Mouse (Mus musculus) forebrain, embryonic 14.5 days (tissue): ENCODE measurements at regions not wholly inside any gene's neighbourhood (a gene's known extent, or its start where the extent isn't known, plus 50 kb on each side); places are given as distances from the start of the nearest gene placed in this dataset.
A peak's percentile ranks its signal among the peaks of the same experiment; 100 is the strongest.

ENCODE experiments used
- ATAC-seq: fragments of 200-750 bp; cut with Nextera tagmentation; 2 replicates; pipeline ENCODE4 v1.8.0; 2017; ENCODE audit warnings: mild to moderate bottlenecking, moderate library complexity
- DNase-seq: peaks from one replicate; pipeline ENCODE4 v3.0.0-alpha.2; 2015; ENCODE audit warnings: low spot score
- H3K27ac ChIP-seq: fragments of 300-500 bp; sonication (generic); 2 replicates; pipeline ENCODE4 v1.5.1; 2014; ENCODE audit warnings: low read depth, mild to moderate bottlenecking, control low read depth, low read length, moderate library complexity
- H3K27me3 ChIP-seq: fragments of 300-500 bp; sonication (generic); replicated peaks from 2 replicates; pipeline ENCODE4 v1.6.1; 2014; ENCODE audit warnings: low read length, control low read depth, mixed read lengths; ENCODE audit not compliant: control insufficient read depth, insufficient read depth
- H3K36me3 ChIP-seq: fragments of 300-500 bp; sonication (generic); 2 replicates; pipeline ENCODE4 v1.6.1; 2014; ENCODE audit warnings: low read length, control low read depth; ENCODE audit not compliant: control insufficient read depth, insufficient read depth
- H3K4me1 ChIP-seq: fragments of 300-500 bp; sonication (generic); 2 replicates; pipeline ENCODE4 v1.6.1; 2014; ENCODE audit warnings: antibody characterized with exemption, low read length, control low read depth; ENCODE audit not compliant: control insufficient read depth, insufficient read depth
- H3K4me2 ChIP-seq: fragments of 300-500 bp; sonication (generic); 2 replicates; pipeline ENCODE4 v1.6.1; 2014; ENCODE audit warnings: mild to moderate bottlenecking, control low read depth, low read length
- H3K4me3 ChIP-seq: fragments of 300-500 bp; sonication (generic); 2 replicates; pipeline ENCODE4 v1.5.1; 2014; ENCODE audit warnings: low read depth, low read length, control low read depth
- H3K9ac ChIP-seq: fragments of 300-500 bp; sonication (generic); 2 replicates; pipeline ENCODE4 v1.6.1; 2014; ENCODE audit warnings: mild to moderate bottlenecking, low read length, control low read depth, moderate library complexity
- H3K9me3 ChIP-seq: fragments of 300-500 bp; sonication (generic); replicated peaks from 2 replicates; pipeline ENCODE4 v1.6.1; 2016; ENCODE audit warnings: low read length, control low read depth, mixed read lengths; ENCODE audit not compliant: control insufficient read depth
- WGBS: fragments of 180-500 bp; shearing (Covaris S2); extraction: QIAGEN DNeasy Blood & Tissue Kit; methylation state at CpG from one replicate; pipeline ENCODE4 v1.1.7; 2014; 5-methylcytosine and 5-hydroxymethylcytosine counted together

DNA sequence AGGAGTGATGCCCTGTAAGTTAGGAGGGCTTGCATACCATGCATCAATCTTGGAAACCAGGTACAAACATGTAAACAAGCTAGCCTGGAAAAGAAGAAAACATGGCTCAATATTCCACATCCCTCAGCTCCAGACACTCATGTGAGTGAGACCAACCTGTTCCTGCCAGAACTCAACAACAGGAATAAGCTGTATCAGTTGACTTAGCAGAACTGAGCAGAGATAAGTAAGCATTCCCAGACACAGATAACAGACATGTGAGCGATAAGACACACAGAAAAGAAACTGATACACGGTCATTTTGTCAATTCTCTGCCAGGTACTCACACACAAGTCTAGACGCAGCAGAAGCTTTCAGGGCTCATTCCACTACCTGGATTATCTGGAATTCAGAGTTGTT lies 198.7 kb downstream of the Ibtk start:
- Histone ChIP-seq H3K27ac (no peak overlapping the region), H3K27me3 (no peaks in the 10 kb centered on the region), H3K36me3 (no peaks in the 10 kb centered on the region), H3K4me2 (no peak overlapping the region), H3K4me1 (no peaks in the 10 kb centered on the region), H3K9me3 (no peaks in the 10 kb centered on the region), H3K4me3 (no peak overlapping the region), H3K9ac (no peak overlapping the region)
- 96% methylated on average over 3 of the region's 3 CpGs for WGBS
- DNase-seq (no peak), ATAC-seq (no peak)

DNA sequence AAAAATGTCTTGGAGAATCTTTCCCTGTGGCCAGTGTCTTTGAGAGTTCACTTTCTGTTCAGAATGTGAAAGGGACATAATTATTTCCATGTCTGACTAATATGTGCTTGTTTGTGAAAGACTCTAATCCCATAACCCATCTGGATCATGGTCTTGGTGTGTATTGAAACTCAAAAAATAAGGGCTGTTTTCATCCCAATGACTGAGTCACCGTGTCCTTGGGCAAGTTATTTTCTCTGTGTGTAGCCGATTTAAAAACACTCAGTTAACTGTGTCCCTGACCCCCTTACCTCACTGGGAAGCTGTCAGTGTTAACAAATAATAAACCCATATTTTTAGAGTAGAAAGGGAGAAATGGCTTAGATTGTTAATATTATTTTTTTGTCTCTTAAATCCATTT lies 202.9 kb downstream of the Ibtk start:
- Histone ChIP-seq H3K36me3 (no peaks in the 10 kb centered on the region), H3K4me3 (no peak overlapping the region), H3K27ac (no peak overlapping the region), H3K27me3 (no peaks in the 10 kb centered on the region), H3K4me2 (no peak overlapping the region), H3K4me1 (no peaks in the 10 kb centered on the region), H3K9me3 (no peaks in the 10 kb centered on the region), H3K9ac (no peak overlapping the region)
- DNase-seq (no peak), ATAC-seq (no peak)
- WGBS, result 84% methylated on average over 2 of the region's 2 CpGs

DNA sequence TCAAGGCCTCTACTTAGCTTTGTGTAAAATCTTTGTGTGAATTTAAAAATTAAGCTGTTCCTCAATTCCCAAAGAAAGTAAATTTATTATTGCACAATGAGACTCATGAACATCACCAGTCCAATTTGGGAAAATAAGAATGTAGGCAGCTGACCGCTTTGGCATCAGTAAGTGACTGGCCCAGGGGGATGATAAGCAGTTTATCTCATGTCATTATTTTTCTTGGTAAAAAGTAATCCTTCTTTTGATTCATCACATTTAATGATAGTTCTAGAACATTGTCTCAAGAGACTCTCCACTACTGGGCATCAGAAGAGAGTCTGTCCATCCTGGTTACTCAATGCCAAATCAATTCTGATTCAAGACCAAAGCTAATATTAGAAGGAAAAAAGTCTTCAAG lies 203.6 kb downstream of the Ibtk start:
- Histone ChIP-seq H3K4me1 (no peaks in the 10 kb centered on the region), H3K9me3 (no peaks in the 10 kb centered on the region), H3K4me3 (no peak overlapping the region), H3K4me2 (no peak overlapping the region), H3K36me3 (no peaks in the 10 kb centered on the region), H3K9ac (no peak overlapping the region), H3K27me3 (no peaks in the 10 kb centered on the region), H3K27ac (no peak overlapping the region)
- ATAC-seq (no peak), DNase-seq (no peak)
- 97% methylated on average over 1 of the region's 1 CpGs for WGBS

DNA sequence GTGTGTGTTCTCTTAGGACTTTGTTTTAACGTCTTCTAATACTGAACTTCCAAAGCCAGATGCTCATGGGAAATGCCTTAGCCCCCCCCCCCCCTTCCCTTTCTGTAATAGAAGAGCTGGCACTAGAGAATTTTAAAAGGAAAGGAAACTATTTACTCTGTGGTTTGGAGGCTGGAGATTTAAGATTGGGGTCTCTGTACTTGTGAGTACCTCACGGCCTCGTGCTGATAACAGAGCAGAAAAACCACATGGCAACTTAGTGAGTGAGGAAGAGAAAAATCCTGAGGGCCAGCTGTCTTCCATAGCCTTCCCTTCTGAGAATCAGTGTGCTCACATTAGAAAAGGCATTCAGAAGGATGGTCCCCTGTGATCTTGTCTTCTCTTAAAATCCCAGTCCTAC lies 210.6 kb downstream of the Ibtk start:
- no peaks in the 10 kb centered on the region for H3K4me1 ChIP-seq
- H3K27ac ChIP-seq, result no peak overlapping the region
- H3K4me3 ChIP-seq, result no peak overlapping the region
- no peak for ATAC-seq
- no peaks in the 10 kb centered on the region for H3K9me3 ChIP-seq
- WGBS, result 89% methylated on average over 3 of the region's 3 CpGs
- H3K36me3 ChIP-seq, result no peaks in the 10 kb centered on the region
- no peak overlapping the region for H3K9ac ChIP-seq
- no peak overlapping the region for H3K4me2 ChIP-seq
- no peaks in the 10 kb centered on the region for H3K27me3 ChIP-seq
- DNase-seq, result no peak

DNA sequence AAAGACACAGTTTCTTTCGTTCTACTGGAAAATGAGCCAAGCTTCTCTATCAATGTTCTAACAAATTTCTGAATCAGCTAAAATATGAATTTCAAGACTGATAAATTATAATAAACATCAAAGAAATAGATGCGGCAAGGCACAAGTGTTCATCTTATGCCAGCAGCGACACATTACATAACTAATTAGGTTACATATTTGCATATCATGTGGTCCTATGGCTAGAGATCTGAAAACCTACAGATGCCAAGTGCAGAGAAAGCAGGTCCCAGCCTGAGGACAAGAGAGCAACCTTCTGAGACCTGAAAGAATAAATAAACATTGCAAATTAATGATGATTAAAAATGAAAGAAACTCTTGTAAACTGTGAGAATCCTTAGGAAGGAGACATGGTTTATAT lies 201.3 kb upstream of the Tent5a start:
- Histone ChIP-seq H3K4me3 (no peak overlapping the region), H3K4me2 (no peak overlapping the region), H3K36me3 (no peaks in the 10 kb centered on the region), H3K27me3 (no peaks in the 10 kb centered on the region), H3K27ac (no peak overlapping the region), H3K9ac (no peak overlapping the region), H3K4me1 (no peaks in the 10 kb centered on the region), H3K9me3 (no peaks in the 10 kb centered on the region)
- ATAC-seq (no peak), DNase-seq (no peak)
- WGBS, result 85% methylated on average over 3 of the region's 3 CpGs

DNA sequence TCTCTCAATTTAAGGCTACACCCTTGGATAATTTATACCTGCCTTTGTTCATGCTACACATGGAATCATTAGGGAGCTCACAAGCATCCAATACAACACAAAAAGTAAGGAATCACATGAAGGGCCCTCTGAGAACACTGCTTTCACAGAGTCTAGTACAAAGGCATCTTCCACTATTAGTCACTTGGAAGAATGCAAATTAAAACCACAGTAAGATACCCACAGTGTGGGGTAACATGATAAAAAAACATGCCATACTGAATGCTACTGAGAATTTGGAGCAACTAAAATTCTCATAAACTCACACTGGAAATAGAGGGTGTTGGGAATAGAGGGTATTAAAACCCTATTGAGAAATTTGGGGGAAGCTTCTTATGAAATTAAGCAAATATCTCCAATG lies 197.6 kb upstream of the Tent5a start:
- Histone ChIP-seq H3K9me3 (no peaks in the 10 kb centered on the region), H3K4me1 (no peaks in the 10 kb centered on the region), H3K4me2 (no peak overlapping the region), H3K36me3 (no peaks in the 10 kb centered on the region), H3K27ac (no peak overlapping the region), H3K4me3 (no peak overlapping the region), H3K9ac (no peak overlapping the region), H3K27me3 (no peaks in the 10 kb centered on the region)
- DNase-seq (no peak), ATAC-seq (no peak)

DNA sequence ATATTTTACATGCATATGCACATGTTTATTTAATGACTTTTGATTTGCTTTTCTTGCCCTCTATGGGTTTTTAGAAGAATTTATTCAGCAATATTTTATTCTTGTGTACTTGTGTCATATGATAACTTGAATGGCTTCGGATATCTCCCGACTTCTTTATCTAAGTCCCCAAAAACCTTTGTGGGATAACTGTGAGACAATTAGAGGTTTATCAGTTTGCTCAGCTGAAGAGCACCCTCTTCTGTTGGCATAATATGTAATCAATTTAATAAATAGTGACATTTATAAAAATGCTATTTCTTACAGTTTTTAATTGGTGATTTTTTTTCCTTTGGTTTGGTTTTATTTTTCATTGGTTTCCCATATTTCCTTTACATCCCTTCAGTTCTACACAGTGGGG lies 194.2 kb upstream of the Tent5a start:
- Histone ChIP-seq H3K9me3 (no peaks in the 10 kb centered on the region), H3K27me3 (no peaks in the 10 kb centered on the region), H3K4me1 (no peaks in the 10 kb centered on the region), H3K9ac (no peak overlapping the region), H3K36me3 (no peaks in the 10 kb centered on the region), H3K4me3 (no peak overlapping the region), H3K4me2 (no peak overlapping the region), H3K27ac (no peak overlapping the region)
- ATAC-seq (no peak), DNase-seq (no peak)
- WGBS, result 95% methylated on average over 2 of the region's 2 CpGs

DNA sequence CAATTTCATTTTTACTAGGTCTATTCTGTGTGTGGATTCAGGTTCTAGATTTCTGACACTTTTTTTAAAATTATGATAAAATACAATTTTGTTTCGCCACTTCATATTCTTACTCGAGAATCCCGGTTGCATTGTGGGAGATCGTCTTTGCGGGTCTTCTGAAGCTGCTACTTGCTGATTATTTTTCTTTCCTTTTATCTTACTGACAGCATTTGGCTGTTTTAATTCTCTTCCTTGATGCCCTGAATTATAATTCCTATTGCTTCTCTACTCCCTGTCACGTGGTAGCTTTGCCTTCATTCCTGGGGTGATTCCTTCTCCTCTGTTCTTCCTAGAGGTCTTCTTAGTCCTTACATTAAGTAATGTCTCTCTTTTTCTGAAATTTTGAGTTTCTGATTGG lies 193.8 kb upstream of the Tent5a start:
- Histone ChIP-seq H3K9me3 (no peaks in the 10 kb centered on the region), H3K4me2 (no peak overlapping the region), H3K4me1 (no peaks in the 10 kb centered on the region), H3K4me3 (no peak overlapping the region), H3K27me3 (no peaks in the 10 kb centered on the region), H3K36me3 (no peaks in the 10 kb centered on the region), H3K9ac (no peak overlapping the region), H3K27ac (no peak overlapping the region)
- ATAC-seq (no peak), DNase-seq (no peak)
- 87% methylated on average over 6 of the region's 6 CpGs for WGBS

DNA sequence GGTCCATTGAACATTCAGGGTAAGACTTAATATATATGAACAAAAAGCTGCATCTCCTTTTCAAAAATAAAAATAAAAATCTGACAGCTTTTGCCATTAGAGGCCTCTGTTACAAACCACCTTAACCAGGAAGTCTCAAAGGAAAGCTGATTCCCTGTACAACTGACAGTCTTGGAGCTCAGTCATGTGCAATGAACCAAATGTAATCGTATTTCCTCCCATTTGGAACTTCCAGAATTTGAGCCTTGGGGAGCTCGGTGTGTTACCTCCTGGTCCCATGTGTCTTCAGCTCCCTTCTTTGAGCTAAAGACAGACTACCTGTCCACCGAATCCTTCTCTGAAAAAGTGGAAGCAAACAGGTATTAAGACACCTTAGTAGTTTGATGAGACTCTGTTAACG lies 171.9 kb upstream of the Tent5a start:
- Histone ChIP-seq H3K4me3 (no peak overlapping the region), H3K36me3 (no peaks in the 10 kb centered on the region), H3K27me3 (no peaks in the 10 kb centered on the region), H3K9ac (no peak overlapping the region), H3K4me1 (peaks cover 12% of the 10 kb centered on the region), H3K9me3 (no peaks in the 10 kb centered on the region), H3K27ac (no peak overlapping the region), H3K4me2 (no peak overlapping the region)
- 58% methylated on average over 4 of the region's 4 CpGs for WGBS
- DNase-seq (no peak), ATAC-seq (no peak)

DNA sequence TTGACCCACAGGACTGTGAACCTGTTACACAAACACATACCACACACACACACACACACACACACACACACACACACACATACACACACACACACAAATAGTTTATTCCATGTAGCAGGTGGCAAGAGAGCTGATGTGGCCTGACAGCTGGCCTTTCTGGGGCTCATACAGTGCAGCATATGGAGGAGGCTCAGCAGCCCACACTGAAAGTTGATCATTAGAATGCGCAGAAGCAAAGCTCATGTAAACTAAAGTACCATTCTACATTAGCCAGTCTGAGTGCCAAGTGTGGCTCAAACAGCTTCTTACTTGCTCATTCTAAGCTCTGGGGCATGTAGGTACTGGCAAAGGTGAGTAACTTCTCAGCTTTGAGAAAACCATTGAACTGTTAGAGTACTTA lies 170.2 kb upstream of the Tent5a start:
- peak; percentile 89 for ATAC-seq
- no peak overlapping the region for H3K27ac ChIP-seq

More for the DNA sequence above, 170.2 kb upstream of the Tent5a start:
- no peaks in the 10 kb centered on the region for H3K36me3 ChIP-seq
- no peak overlapping the region for H3K4me2 ChIP-seq
- no peaks in the 10 kb centered on the region for H3K9me3 ChIP-seq
- H3K4me1 ChIP-seq, result peaks cover 12% of the 10 kb centered on the region
- no peak overlapping the region for H3K4me3 ChIP-seq
- H3K27me3 ChIP-seq, result no peaks in the 10 kb centered on the region
- WGBS, result 31% methylated on average over 1 of the region's 1 CpGs
- no peak overlapping the region for H3K9ac ChIP-seq
- DNase-seq, result peak; percentile 70
